8 mouse cellular contexts compared by ENCODE assay signal in genomic region chr4:153480551-153481262, GRCm38 (mm10). TPM values are rescaled to one million over a fixed set of nuclear protein-coding genes. Genes with fewer than 3 reads are reported as not detected.
DNase-seq lines count a peak whose midpoint lies in the region; ATAC-seq and TF ChIP-seq lines count a peak whose summit lies in the region.

No protein-coding gene starts in this region.

- no peak for ATAC-seq in heart, postnatal 0 days (ENCODE audit: insufficient read depth, low read depth)
- peak; percentile 38; the same call in 1 of the 2 replicates for ATAC-seq in midbrain, embryonic 15.5 days (replicated peaks)

- H3K4me2 ChIP-seq in heart, postnatal 0 days (ENCODE audit: low read depth, low read length): no peak overlapping the region
- H3K4me2 ChIP-seq in midbrain, embryonic 15.5 days: peak overlapping the region; percentile 93

- peaks cover 15% of the 10 kb centered on the region for H3K27me3 ChIP-seq in heart, adult 2 months (ENCODE audit: control insufficient read depth, insufficient read depth, low read length)
- H3K27me3 ChIP-seq in heart, postnatal 0 days (ENCODE audit: control insufficient read depth, insufficient read depth, low read length): peaks cover 82% of the 10 kb centered on the region
- no peaks in the 10 kb centered on the region for H3K27me3 ChIP-seq in midbrain, embryonic 15.5 days (replicated peaks)

- TF ChIP-seq EP300 in heart, adult 2 months (IDR thresholded peaks at IDR 0.05; ENCODE audit: insufficient read depth, low read depth, low read length): no peak
- no peak for TF ChIP-seq EP300 in heart, postnatal 0 days (IDR thresholded peaks at IDR 0.05; ENCODE audit: low read depth)

- WGBS in heart, adult 2 months: 5% methylated on average over 19 of the region's 19 CpGs
- WGBS in heart, postnatal 0 days: 5% methylated on average over 19 of the region's 19 CpGs
- 2% methylated on average over 19 of the region's 19 CpGs for WGBS in midbrain, embryonic 15.5 days

- DNase-seq in heart, adult 2 months: no peak
- DNase-seq in heart, adult 11 months: no peak
- DNase-seq in cerebellum, postnatal 4 days (ENCODE audit: low spot score in 2 of 2): peak; percentile 61 to 62
- no peak for DNase-seq in heart, postnatal 0 days (ENCODE audit: low spot score)
- peak; percentile 72 to 76 for DNase-seq in layer of hippocampus, postnatal 36 days
- no peak for DNase-seq in T-cell, adult 2 months (ENCODE audit: low spot score)
- DNase-seq in gastrocnemius, postnatal 14 days: no peak

- intact Hi-C loops in heart, adult 2 months (cut with DNase I): loop anchor here (5.0 kb wide), 1 partner anchor 303 kb away; no protein-coding TSS in a partner anchor
- intact Hi-C loops in gastrocnemius, postnatal 14 days (cut with DNase I; ENCODE audit: low total_unique reads): no loop called here

- no peak overlapping the region for H3K4me3 ChIP-seq in heart, adult 2 months
- no peak overlapping the region for H3K4me3 ChIP-seq in heart, postnatal 0 days (ENCODE audit: low read depth, low read length)
- H3K4me3 ChIP-seq in midbrain, embryonic 15.5 days: peak overlapping the region; percentile 78

- H3K36me3 ChIP-seq in heart, adult 2 months (ENCODE audit: control insufficient read depth, insufficient read depth, low read length): no peaks in the 10 kb centered on the region
- no peaks in the 10 kb centered on the region for H3K36me3 ChIP-seq in heart, postnatal 0 days (replicated peaks; ENCODE audit: control insufficient read depth, insufficient read depth, low read length)
- no peaks in the 10 kb centered on the region for H3K36me3 ChIP-seq in midbrain, embryonic 15.5 days (replicated peaks)

- no peak for TF ChIP-seq POLR2A in heart, adult 2 months (IDR thresholded peaks at IDR 0.05; ENCODE audit: insufficient read depth, low read depth, low read length)

- no peaks in the 10 kb centered on the region for H3K9me3 ChIP-seq in heart, postnatal 0 days (replicated peaks; ENCODE audit: control insufficient read depth, low read length)
- no peaks in the 10 kb centered on the region for H3K9me3 ChIP-seq in midbrain, embryonic 15.5 days

- no peaks in the 10 kb centered on the region for H3K4me1 ChIP-seq in heart, adult 2 months (ENCODE audit: control insufficient read depth, insufficient read depth, low read length)
- no peaks in the 10 kb centered on the region for H3K4me1 ChIP-seq in heart, postnatal 0 days (ENCODE audit: control insufficient read depth, insufficient read depth)
- H3K4me1 ChIP-seq in midbrain, embryonic 15.5 days: peaks cover 73% of the 10 kb centered on the region

- peak; percentile 56 for TF ChIP-seq CTCF in heart, adult 2 months (IDR thresholded peaks at IDR 0.05)
- TF ChIP-seq CTCF in heart, postnatal 0 days (IDR thresholded peaks at IDR 0.05; ENCODE audit: low read depth): peak; percentile 56

- H3K79me2 ChIP-seq in heart, adult 2 months (replicated peaks; ENCODE audit: control insufficient read depth, insufficient read depth, low read length): no peaks in the 10 kb centered on the region

- no peak overlapping the region for H3K27ac ChIP-seq in heart, adult 2 months
- no peak overlapping the region for H3K27ac ChIP-seq in heart, postnatal 0 days (ENCODE audit: low read depth)
- H3K27ac ChIP-seq in midbrain, embryonic 15.5 days: peak overlapping the region; percentile 51

- H3K9ac ChIP-seq in heart, adult 2 months (ENCODE audit: low read depth, low read length): no peak overlapping the region
- no peak overlapping the region for H3K9ac ChIP-seq in heart, postnatal 0 days (replicated peaks; ENCODE audit: low read depth, low read length)
- peak overlapping the region; percentile 80 for H3K9ac ChIP-seq in midbrain, embryonic 15.5 days

RNA-seq across cellular contexts. Expression of gene Ajap1, which starts 1.9 kb away (rescaled TPM):
- under 1 TPM; 0.26 to 0.27 TPM for total RNA-seq in heart, adult 2 months (2021)
- not detected in 2 replicates for polyA plus RNA-seq in heart, adult 2 months (2012; rRNA removed)
- 0.50 and 0.57 TPM in 2 replicates for total RNA-seq in heart, postnatal 0 days (2014; rRNA removed; ENCODE audit: low replicate concordance)
- 0.27 TPM in 1 of 2 replicates, not detected in the other for polyA plus RNA-seq in heart, postnatal 0 days (2015; fragmentation: Nextera tagmentation; extraction: Ambion mirVana)
- 10 to 100 TPM; 43.9 to 52.3 TPM for total RNA-seq in layer of hippocampus, postnatal 36 days (2021)
- polyA plus RNA-seq in midbrain, embryonic 15.5 days (2015; fragmentation: Nextera tagmentation; extraction: Ambion mirVana): 12.3 and 13.2 TPM in 2 replicates
- 1 to 10 TPM in 1 of 2 experiments, under 1 TPM in 1; 0.43 to 1.1 TPM for total RNA-seq in gastrocnemius, postnatal 14 days (2021)

Comparison
In these comparisons a context has a peak if more than half of its experiments do, and no peak if none do; other contexts are left out.
1. DNase-seq: peak in cerebellum, postnatal 4 days (2 of 2) and layer of hippocampus, postnatal 36 days (2 of 2); none in heart, adult 2 months (0 of 2), heart, adult 11 months (single experiment), heart, postnatal 0 days (single experiment), T-cell, adult 2 months (single experiment) and gastrocnemius, postnatal 14 days (single experiment).
2. RNA of gene Ajap1, which starts 1.9 kb away (total RNA-seq): 43.9 to 52.3 TPM in layer of hippocampus, postnatal 36 days; 0.43 to 1.1 TPM in gastrocnemius, postnatal 14 days, 0.50 to 0.57 TPM in heart, postnatal 0 days and 0.26 to 0.27 TPM in heart, adult 2 months; every median in the first group is over 10 times any median in the second.